In the genomic region with DNA sequence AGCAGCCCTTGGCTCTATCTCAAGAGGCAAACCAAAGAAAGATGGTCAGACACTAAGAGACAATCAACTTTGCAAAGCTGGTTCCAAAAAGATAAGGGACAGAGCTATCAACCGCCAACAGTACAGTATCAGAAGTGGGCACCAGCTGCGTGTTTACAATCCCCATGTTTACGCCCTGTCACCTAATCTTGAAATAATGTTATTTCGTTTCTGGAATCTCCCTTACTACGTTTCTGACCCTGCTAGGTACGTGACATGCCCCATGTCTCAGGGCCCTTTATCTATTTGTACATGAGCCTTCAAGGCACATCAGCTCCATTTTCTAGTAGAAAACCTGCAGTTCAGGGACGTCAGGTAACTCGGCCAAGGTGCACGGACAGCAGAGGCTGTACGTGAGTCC, we compare ENCODE assay signal across 16 mouse cellular contexts. TPM values are rescaled to one million over a fixed set of nuclear protein-coding genes. Genes with fewer than 3 reads are reported as not detected.
DNase-seq lines count a peak whose midpoint lies in the region; ATAC-seq and TF ChIP-seq lines count a peak whose summit lies in the region.
"Had no signal": no experiment of that assay in that cellular context is flagged by ENCODE, and none has a peak within 500 bp of the region (broad histone marks: within the 10 kb centered on the region; RNA-seq: fewer than 3 reads in every experiment).

No protein-coding gene starts in this region.

- no peaks in the 10 kb centered on the region for H3K9me3 ChIP-seq in heart, embryonic 11.5 days (replicated peaks; ENCODE audit: control insufficient read depth, low read length)
- no peaks in the 10 kb centered on the region for H3K9me3 ChIP-seq in G1E (replicated peaks)
- no peaks in the 10 kb centered on the region for H3K9me3 ChIP-seq in liver, embryonic 16.5 days (replicated peaks; ENCODE audit: control insufficient read depth, low read length)
- H3K9me3 ChIP-seq: embryonic facial prominence, embryonic 10.5 days; limb, embryonic 15.5 days had no signal

- no peak for DNase-seq in heart, postnatal 36 days
- peak; percentile 74 for DNase-seq in G1E (ENCODE audit: low spot score)
- DNase-seq in ovary, postnatal 14 days (ENCODE audit: low spot score), result no peak
- no peak for DNase-seq in cerebellum, adult 8-10 months
- DNase-seq in frontal cortex, postnatal 14 days (ENCODE audit: low spot score in 2 of 2), result no peak
- DNase-seq: cerebellum, adult 2 months; heart, postnatal 10 days had no signal

- H3K27ac ChIP-seq in heart, embryonic 11.5 days (ENCODE audit: low read depth, low read length), result peak overlapping the region; percentile 85
- peak overlapping the region; percentile 60 for H3K27ac ChIP-seq in embryonic fibroblast, embryonic 13.5 days (ENCODE audit: insufficient read depth, low read length)
- H3K27ac ChIP-seq in liver, embryonic 16.5 days (ENCODE audit: low read length), result peak overlapping the region; percentile 99
- H3K27ac ChIP-seq: embryonic facial prominence, embryonic 10.5 days; limb, embryonic 15.5 days had no signal

- no peak overlapping the region for H3K9ac ChIP-seq in heart, embryonic 11.5 days (ENCODE audit: low read depth, low read length)
- peak overlapping the region; percentile 65 for H3K9ac ChIP-seq in liver, embryonic 16.5 days (ENCODE audit: low read depth, low read length)
- H3K9ac ChIP-seq: limb, embryonic 15.5 days had no signal

- ATAC-seq in heart, embryonic 11.5 days (replicated peaks; ENCODE audit: insufficient number of reproducible peaks, low FRiP score, low TSS enrichment), result peak; percentile 89
- peak; percentile 81 for ATAC-seq in G1E (ENCODE audit: extremely low read depth, insufficient number of reproducible peaks, low FRiP score, poor library complexity, severe bottlenecking)
- ATAC-seq in liver, embryonic 16.5 days (ENCODE audit: low read depth), result peak; percentile 89
- ATAC-seq: activated CD4-positive, CD25-positive, alpha-beta regulatory T cell, adult 4 months; forebrain, embryonic 16.5 days; inflammation-experienced regulatory T-cells, adult 6 months had no signal

- intact Hi-C loops in heart, postnatal 36 days (cut with DNase I), result no loop called here

- H3K27me3 ChIP-seq in heart, embryonic 11.5 days (ENCODE audit: control insufficient read depth, insufficient read depth, low read length), result no peaks in the 10 kb centered on the region
- no peaks in the 10 kb centered on the region for H3K27me3 ChIP-seq in G1E (ENCODE audit: insufficient read depth, low read length)
- no peaks in the 10 kb centered on the region for H3K27me3 ChIP-seq in liver, embryonic 16.5 days (ENCODE audit: control insufficient read depth, insufficient read depth, low read depth, low read length)
- H3K27me3 ChIP-seq: limb, embryonic 15.5 days had no signal

- no peak for TF ChIP-seq CTCF in G1E (IDR thresholded peaks at IDR 0.05; ENCODE audit: low read depth, low read length)
- no peak for TF ChIP-seq CTCF in embryonic fibroblast, embryonic 13.5 days (IDR thresholded peaks at IDR 0.05; ENCODE audit: borderline replicate concordance, insufficient read depth, low read length)

- WGBS in heart, embryonic 11.5 days (ENCODE audit: insufficient replicate concordance), result 48% methylated on average over 10 of the region's 10 CpGs
- WGBS in liver, embryonic 16.5 days (ENCODE audit: insufficient replicate concordance), result 17% methylated on average over 10 of the region's 10 CpGs

- no peaks in the 10 kb centered on the region for H3K36me3 ChIP-seq in heart, embryonic 11.5 days (ENCODE audit: control insufficient read depth, insufficient read depth, low read length)
- H3K36me3 ChIP-seq in G1E (replicated peaks), result peaks cover 39% of the 10 kb centered on the region
- no peaks in the 10 kb centered on the region for H3K36me3 ChIP-seq in liver, embryonic 16.5 days (ENCODE audit: control insufficient read depth, insufficient read depth)
- H3K36me3 ChIP-seq: embryonic facial prominence, embryonic 10.5 days; limb, embryonic 15.5 days had no signal

- H3K4me2 ChIP-seq in heart, embryonic 11.5 days, result peak overlapping the region; percentile 24; the same call in 1 of the 2 replicates
- H3K4me2 ChIP-seq in liver, embryonic 16.5 days (ENCODE audit: low read depth, low read length), result peak overlapping the region; percentile 61
- H3K4me2 ChIP-seq: limb, embryonic 15.5 days had no signal

- TF ChIP-seq POLR2A in embryonic fibroblast, embryonic 13.5 days (IDR thresholded peaks at IDR 0.05; ENCODE audit: low read depth, low read length), result no peak

- peaks cover 3% of the 10 kb centered on the region; the same call in 1 of the 2 replicates for H3K4me1 ChIP-seq in heart, embryonic 11.5 days (ENCODE audit: control insufficient read depth, insufficient read depth, low read length)
- H3K4me1 ChIP-seq in G1E (ENCODE audit: insufficient read depth, low read depth, low read length), result peaks cover 94% of the 10 kb centered on the region
- H3K4me1 ChIP-seq in embryonic fibroblast, embryonic 13.5 days (ENCODE audit: control insufficient read depth, insufficient read depth, low read length), result peaks cover 7% of the 10 kb centered on the region
- H3K4me1 ChIP-seq in liver, embryonic 16.5 days (ENCODE audit: control insufficient read depth, low read depth, low read length), result peaks cover 67% of the 10 kb centered on the region
- H3K4me1 ChIP-seq: embryonic facial prominence, embryonic 10.5 days; limb, embryonic 15.5 days had no signal

- no peak overlapping the region for H3K4me3 ChIP-seq in heart, embryonic 11.5 days (ENCODE audit: low read depth, low read length)
- peak overlapping the region; percentile 55; the same call in 1 of the 2 replicates for H3K4me3 ChIP-seq in G1E (ENCODE audit: low read depth, low read length)
- H3K4me3 ChIP-seq in embryonic fibroblast, embryonic 13.5 days (ENCODE audit: insufficient read depth, low read length), result no peak overlapping the region
- peak overlapping the region; percentile 33 for H3K4me3 ChIP-seq in liver, embryonic 16.5 days (ENCODE audit: low read depth, low read length)
- H3K4me3 ChIP-seq: embryonic facial prominence, embryonic 10.5 days; limb, embryonic 15.5 days; myocyte had no signal

RNA-seq across cellular contexts. Expression of gene Gnat2, which starts 4.1 kb away (rescaled TPM):
- polyA plus RNA-seq in heart, embryonic 11.5 days (2014; fragmentation: Nextera tagmentation; extraction: Ambion mirVana), result 1.1 and 1.3 TPM in 2 replicates
- total RNA-seq in heart, postnatal 36 days (2021), result not detected
- total RNA-seq in G1E (2014; fragmentation: Nextera tagmentation), result 9.0 and 10.2 TPM in 2 replicates
- 2.0 and 4.5 TPM in 2 replicates for total RNA-seq in G1E (2017)
- polyA plus RNA-seq in G1E (2012), result 0.85 and 2.4 TPM in 2 replicates
- 1.0 and 1.1 TPM in 2 replicates for polyA plus RNA-seq in embryonic fibroblast, embryonic 13.5 days (2011; ENCODE audit: insufficient read length, low read depth, missing spikeins)
- polyA plus RNA-seq in liver, embryonic 16.5 days (2015; fragmentation: Nextera tagmentation; extraction: Ambion mirVana), result 3.8 and 4.1 TPM in 2 replicates
- polyA plus RNA-seq: activated CD4-positive, CD25-positive, alpha-beta regulatory T cell, adult 4 months; inflammation-experienced regulatory T-cells, adult 6 months had no signal

RNA-seq across cellular contexts. Expression of gene Ampd2, which starts 10.3 kb away (rescaled TPM):
- polyA plus RNA-seq in heart, embryonic 11.5 days (2014; fragmentation: Nextera tagmentation; extraction: Ambion mirVana), result 30.6 and 32.1 TPM in 2 replicates
- total RNA-seq in heart, postnatal 36 days (2021), result 1 to 10 TPM; 4.6 to 5.1 TPM
- total RNA-seq in G1E (2014; fragmentation: Nextera tagmentation) (169 and 188 TPM in 2 replicates), G1E (2017) (81.6 and 85.9 TPM in 2 replicates)
- polyA plus RNA-seq in G1E (2012), result 380 and 438 TPM in 2 replicates
- 48.3 and 50.0 TPM in 2 replicates for polyA plus RNA-seq in embryonic fibroblast, embryonic 13.5 days (2011; ENCODE audit: insufficient read length, low read depth, missing spikeins)
- polyA plus RNA-seq in liver, embryonic 16.5 days (2015; fragmentation: Nextera tagmentation; extraction: Ambion mirVana), result 76.4 and 79.6 TPM in 2 replicates

RNA-seq across cellular contexts. Expression of gene Gnai3, which starts 49.2 kb away (rescaled TPM):
- polyA plus RNA-seq in heart, embryonic 11.5 days (2014; fragmentation: Nextera tagmentation; extraction: Ambion mirVana), result 91.3 and 102 TPM in 2 replicates
- 10 to 100 TPM; 18.3 to 20.0 TPM for total RNA-seq in heart, postnatal 36 days (2021)
- 254 and 274 TPM in 2 replicates for total RNA-seq in G1E (2014; fragmentation: Nextera tagmentation)
- total RNA-seq in G1E (2017), result 413 and 481 TPM in 2 replicates
- 36.8 and 37.9 TPM in 2 replicates for polyA plus RNA-seq in G1E (2012)
- polyA plus RNA-seq in embryonic fibroblast, embryonic 13.5 days (2011; ENCODE audit: insufficient read length, low read depth, missing spikeins), result 138 and 152 TPM in 2 replicates
- 69.9 and 73.7 TPM in 2 replicates for polyA plus RNA-seq in liver, embryonic 16.5 days (2015; fragmentation: Nextera tagmentation; extraction: Ambion mirVana)

RNA-seq across cellular contexts. Expression of gene Gstm4, which starts 52.0 kb away (rescaled TPM):
- 14.7 and 17.7 TPM in 2 replicates for polyA plus RNA-seq in heart, embryonic 11.5 days (2014; fragmentation: Nextera tagmentation; extraction: Ambion mirVana)
- 10 to 100 TPM; 12.3 to 13.3 TPM for total RNA-seq in heart, postnatal 36 days (2021)
- total RNA-seq in G1E (2014; fragmentation: Nextera tagmentation) (not detected in 2 replicates), G1E (2017) (not detected in 2 replicates)
- polyA plus RNA-seq in G1E (2012), result not detected in 2 replicates
- polyA plus RNA-seq in embryonic fibroblast, embryonic 13.5 days (2011; ENCODE audit: insufficient read length, low read depth, missing spikeins), result 11.1 and 11.5 TPM in 2 replicates
- 16.8 and 17.0 TPM in 2 replicates for polyA plus RNA-seq in liver, embryonic 16.5 days (2015; fragmentation: Nextera tagmentation; extraction: Ambion mirVana)

RNA-seq across cellular contexts. Expression of gene Gpr61, which starts 58.0 kb away (rescaled TPM):
- 0.13 and 0.16 TPM in 2 replicates for polyA plus RNA-seq in heart, embryonic 11.5 days (2014; fragmentation: Nextera tagmentation; extraction: Ambion mirVana)
- not detected for total RNA-seq in heart, postnatal 36 days (2021)
- total RNA-seq in G1E (2014; fragmentation: Nextera tagmentation), result not detected in 2 replicates
- under 0.01 and 0.11 TPM in 2 replicates for total RNA-seq in G1E (2017)
- polyA plus RNA-seq in G1E (2012), result not detected in 2 replicates
- not detected in 2 replicates for polyA plus RNA-seq in embryonic fibroblast, embryonic 13.5 days (2011; ENCODE audit: insufficient read length, low read depth, missing spikeins)
- polyA plus RNA-seq in liver, embryonic 16.5 days (2015; fragmentation: Nextera tagmentation; extraction: Ambion mirVana), result 0.02 TPM in 1 of 2 replicates, not detected in the other
- total RNA-seq: heart, postnatal 10 days had no signal
- polyA plus RNA-seq: activated CD4-positive, CD25-positive, alpha-beta regulatory T cell, adult 4 months; inflammation-experienced regulatory T-cells, adult 6 months had no signal

Comparison
In these comparisons a context has a peak if more than half of its experiments do, and no peak if none do; other contexts are left out.
1. H3K4me3 ChIP-seq: peak in G1E (single experiment) and liver, embryonic 16.5 days (single experiment); none in heart, embryonic 11.5 days (single experiment) and embryonic fibroblast, embryonic 13.5 days (single experiment).
2. Peak in every context shown above with its lines, with median percentiles within 50 percentile points of each other: ATAC-seq and H3K27ac ChIP-seq.